Mouse (Mus musculus): ENCODE data around the gene Cyp27b1.

DNA sequence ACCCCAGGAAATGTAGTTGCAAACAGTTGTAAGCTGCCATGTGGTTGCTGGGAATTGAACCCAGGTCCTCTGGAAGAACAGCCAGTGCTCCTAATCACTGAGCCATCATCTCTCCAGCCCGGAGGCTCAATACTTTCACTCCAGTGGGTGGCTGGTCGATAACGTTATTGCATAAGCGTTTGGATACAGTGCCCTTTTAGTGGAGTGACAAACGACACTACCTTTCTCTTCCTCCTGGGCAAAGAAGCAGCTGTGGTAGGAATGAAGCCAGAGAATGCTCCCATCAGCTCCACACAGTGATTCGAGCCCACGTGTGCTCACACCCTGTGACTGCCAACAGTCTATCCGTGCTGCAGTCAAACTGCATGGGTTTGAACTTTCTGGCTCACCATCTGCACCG is 23.2 kb downstream of the Cyp27b1 start:
- TF ChIP-seq CTCF (IDR thresholded peaks at IDR 0.05; ENCODE audit: borderline replicate concordance, extremely low read depth, insufficient read depth, insufficient read length) (no peak), POLR2A (IDR thresholded peaks at IDR 0.05; ENCODE audit: borderline replicate concordance, extremely low read depth, insufficient read depth, insufficient read length, poor library complexity, severe bottlenecking) (no peak)

Measured in brain, embryonic 14.5 days (tissue).